Mouse (Mus musculus): ENCODE measurements around the gene Sh3bgrl3.

The Sh3bgrl3 gene

GRCm38 (mm10) chr4:134112403-134112802 lies 16.2 kb downstream of the Sh3bgrl3 start:
- no peak for DNase-seq (ENCODE audit: low spot score in 2 of 2)

DNA sequence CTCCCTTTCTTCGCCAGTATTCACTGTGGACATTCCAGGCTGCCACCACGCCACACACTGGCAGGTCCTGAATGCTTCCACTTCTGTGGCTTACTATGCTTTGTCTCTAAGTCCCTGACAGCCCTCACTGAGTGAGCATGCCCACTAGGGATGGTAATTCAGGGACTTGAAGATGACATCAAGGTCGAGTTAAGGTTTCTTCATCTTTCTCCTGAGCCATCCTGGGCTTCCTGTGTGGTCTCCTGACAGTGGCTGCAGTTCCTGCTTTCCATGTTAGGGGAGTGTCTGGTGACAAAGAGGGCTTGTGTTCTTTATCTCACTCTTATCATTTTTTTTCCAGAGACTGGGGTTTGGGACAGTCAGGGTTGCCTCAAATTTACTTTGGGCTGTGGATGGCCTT lies 17.9 kb downstream of the Sh3bgrl3 start:
- DNase-seq (ENCODE audit: low spot score in 2 of 2) = no peak

DNA sequence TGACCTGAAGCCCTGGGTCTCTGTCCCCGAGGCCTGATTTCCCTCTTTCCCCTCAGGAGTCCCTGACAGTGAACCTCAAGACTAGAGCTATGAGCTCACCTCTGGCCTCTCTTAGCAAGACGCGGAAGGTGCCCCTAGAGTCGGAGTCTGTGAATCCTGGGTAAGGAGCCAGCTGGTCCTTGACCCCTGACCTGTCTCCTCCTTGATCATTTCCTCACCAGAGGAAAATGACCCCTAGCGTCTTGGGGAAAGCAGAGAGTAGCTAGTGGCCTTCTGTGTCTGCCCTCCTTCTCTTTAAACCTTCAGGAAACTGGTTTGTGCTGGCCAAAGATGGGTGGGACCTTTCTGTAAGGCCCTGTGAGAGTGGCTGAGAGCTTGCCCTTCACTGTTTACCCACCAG lies 20.4 kb downstream of the Sh3bgrl3 start:
- DNase-seq (ENCODE audit: low spot score in 2 of 2) = no peak

- DNase-seq (ENCODE audit: low spot score in 2 of 2) = no peak
These were observed 20.9 kb downstream of the Sh3bgrl3 start for GRCm38 (mm10) chr4:134107730-134108129.

- no peak for DNase-seq (ENCODE audit: low spot score in 2 of 2)
These were observed 22.5 kb downstream of the Sh3bgrl3 start for GRCm38 (mm10) chr4:134106105-134106504.

- DNase-seq (ENCODE audit: low spot score in 2 of 2) = no peak
These were observed 25.9 kb downstream of the Sh3bgrl3 start for GRCm38 (mm10) chr4:134102742-134103119.

- peak; percentile 79 to 82 for DNase-seq (ENCODE audit: low spot score in 2 of 2)
These were observed 26.4 kb downstream of the Sh3bgrl3 start, which contains the start of gene Ubxn11 for GRCm38 (mm10) chr4:134101979-134102741. Gene Ubxn11 (plus strand): TSS chr4:134102570.

DNA sequence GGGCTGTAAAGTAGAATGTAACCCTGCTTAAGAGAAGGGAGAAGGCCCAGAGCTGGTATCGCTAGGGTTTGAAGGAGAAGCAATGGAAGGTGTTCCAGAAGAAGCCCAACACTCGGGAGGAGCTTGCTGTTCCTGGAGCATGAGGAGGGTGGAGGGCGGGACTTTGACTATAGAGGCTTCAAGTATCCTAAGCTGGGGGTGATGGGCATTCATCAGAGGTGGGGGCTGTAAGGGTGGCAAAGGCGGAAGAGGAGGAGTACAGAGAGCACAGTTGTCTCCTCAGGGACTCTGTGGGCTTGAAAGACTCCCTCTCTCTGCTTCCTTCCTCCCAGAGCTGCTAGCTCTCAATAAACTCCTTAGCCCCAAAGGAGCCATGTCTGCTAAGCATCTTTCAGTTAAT lies 28.3 kb downstream of the Sh3bgrl3 start:
- no peak for DNase-seq (ENCODE audit: low spot score in 2 of 2)

DNA sequence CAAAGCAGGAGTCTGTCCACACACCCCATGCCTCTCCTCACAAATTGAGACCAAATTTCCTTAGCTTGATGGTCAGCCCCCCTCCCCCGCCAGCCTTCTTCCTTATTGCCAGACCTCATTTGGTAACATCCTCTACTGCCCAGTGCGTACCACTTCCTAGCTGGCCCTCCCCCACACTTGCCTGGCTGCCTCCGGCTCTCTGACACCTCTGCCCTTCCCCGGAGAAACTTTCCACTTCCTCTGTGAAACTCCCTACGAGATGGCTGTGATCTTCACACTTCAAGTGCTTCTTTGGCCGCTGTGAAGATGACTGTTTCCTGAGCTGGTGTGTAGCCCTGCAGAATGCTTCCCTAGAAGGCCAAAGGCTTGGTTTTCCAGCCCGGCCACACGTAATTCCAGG lies 30.0 kb downstream of the Sh3bgrl3 start:
- DNase-seq (ENCODE audit: low spot score in 2 of 2) = peak; percentile 78 to 82

DNA sequence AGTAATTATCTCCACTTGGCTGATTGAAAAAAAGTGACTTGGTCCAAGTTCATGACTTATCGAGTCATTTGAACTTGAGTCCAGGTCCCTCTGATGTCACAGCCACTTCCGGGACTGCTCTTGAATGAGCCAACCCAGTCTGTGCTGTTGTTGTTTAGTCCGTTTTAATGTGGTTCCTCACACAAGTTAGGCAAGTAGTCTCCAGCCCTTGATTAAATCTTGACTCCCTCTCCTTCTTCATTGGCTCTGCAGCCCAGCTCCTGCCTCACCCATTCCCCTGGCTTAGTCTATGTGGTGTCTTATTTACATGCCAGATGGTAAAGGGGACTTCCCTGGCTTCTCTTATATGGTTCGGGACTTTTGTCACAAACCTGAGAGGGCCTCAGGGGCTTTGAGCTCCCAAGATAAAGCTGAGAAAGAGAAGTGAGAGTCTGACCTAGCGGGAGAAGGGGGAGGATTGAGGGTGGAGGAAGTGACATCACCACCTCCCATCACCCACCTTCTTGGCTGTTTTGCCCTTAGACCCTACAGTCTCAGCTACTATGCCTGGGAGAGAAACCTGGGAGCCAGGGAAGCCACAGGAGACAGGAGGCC lies 31.5 kb downstream of the Sh3bgrl3 start:
- no peak for DNase-seq (ENCODE audit: low spot score in 2 of 2)

- DNase-seq (ENCODE audit: low spot score in 2 of 2) = no peak
These were observed 32.5 kb downstream of the Sh3bgrl3 start for GRCm38 (mm10) chr4:134096120-134096519.

- peak; percentile 77 to 80 for DNase-seq (ENCODE audit: low spot score in 2 of 2)
These were observed 33.6 kb downstream of the Sh3bgrl3 start, which contains the start of gene Cd52 for GRCm38 (mm10) chr4:134094923-134095547. Gene Cd52 (minus strand): TSS chr4:134095082.

DNA sequence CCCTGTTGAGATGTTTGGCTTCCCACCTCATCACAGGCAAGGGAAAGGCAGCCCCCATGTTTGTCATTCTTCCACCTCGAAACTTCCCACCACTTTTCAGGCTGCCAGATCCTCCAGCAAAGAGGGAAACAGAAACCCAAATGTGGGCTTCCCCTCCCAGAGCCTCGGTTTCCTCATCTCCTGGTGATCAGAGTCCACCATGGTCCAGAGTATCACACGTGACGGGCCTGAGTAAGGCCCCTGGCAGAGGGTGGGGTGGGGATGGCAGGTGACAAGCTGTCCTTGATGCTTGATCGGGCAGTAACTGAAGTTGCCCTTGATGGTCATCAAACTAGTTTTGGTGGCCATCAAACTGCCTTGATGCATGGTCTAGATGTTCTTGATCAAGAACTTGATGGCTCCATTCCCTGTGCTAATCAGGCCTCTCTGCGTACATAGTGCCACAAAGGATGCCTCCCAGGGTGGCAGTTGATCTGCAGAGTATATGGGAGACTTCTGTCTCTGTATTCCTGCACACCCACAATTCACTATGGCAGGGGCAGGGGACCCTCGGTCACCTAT lies 34.5 kb downstream of the Sh3bgrl3 start:
- DNase-seq (ENCODE audit: low spot score in 2 of 2) = no peak

DNA sequence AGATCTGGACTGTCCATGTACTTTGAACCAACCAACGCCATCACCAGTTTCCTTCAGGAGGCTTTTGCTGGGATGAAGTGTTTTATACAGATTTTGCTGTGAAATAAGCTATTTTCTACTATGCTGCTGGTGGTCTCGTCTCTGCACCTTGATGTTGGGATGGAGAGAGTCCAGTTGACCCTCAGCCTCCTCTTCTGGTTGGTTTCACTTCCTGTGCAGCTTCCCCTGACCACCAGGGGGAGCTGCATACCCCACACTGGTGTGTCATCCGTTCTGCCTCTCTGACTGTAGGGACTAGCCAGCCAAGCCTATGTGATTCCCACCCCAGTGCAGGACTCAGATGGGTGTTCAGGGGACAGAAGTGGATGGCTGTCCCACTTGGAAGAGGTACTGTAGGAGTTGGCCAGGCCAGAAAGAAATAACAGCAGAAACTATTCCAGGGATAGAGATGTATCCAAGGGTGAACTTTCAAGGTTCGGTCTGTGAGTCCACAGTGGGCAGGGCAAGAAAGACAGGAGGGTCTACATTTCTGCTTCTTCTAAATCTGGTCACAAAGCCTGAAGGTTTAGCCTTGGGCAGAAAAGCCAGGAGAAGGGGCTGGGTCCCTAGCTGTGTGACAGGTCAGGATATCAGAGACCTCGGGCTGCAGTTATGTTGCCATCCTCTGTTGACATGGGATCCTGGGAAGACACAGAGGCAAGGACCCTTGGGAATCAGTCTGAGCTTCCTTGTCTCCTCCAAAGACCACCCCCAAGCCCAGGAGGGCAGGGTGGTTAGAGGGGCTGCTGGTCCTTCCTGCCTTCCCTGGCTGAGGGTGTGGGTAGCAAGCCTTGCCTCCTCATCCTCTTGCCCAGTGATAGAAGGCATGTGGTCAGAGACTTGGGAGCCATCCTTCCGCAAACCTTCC lies 36.0 kb downstream of the Sh3bgrl3 start:
- peak; percentile 60 to 87 for DNase-seq (ENCODE audit: low spot score in 2 of 2)

DNA sequence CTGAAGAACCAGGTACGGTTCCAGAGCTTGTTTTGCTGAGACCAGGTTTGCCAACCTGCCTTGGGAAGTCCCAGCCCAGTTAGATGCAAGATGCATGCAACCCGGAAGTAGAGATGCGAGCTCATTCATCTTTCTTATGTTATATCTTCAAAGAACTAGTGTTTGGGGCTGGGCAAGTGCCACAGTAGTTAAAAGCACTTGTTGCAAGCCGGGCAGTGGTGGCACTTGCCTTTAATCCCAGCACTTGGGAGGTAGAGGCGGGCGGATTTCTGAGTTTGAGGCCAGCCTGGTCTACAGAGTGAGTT lies 37.4 kb downstream of the Sh3bgrl3 start:
- no peak for DNase-seq (ENCODE audit: low spot score in 2 of 2)

GRCm38 (mm10) chr4:134090521-134091224 lies 37.9 kb downstream of the Sh3bgrl3 start:
- no peak for DNase-seq (ENCODE audit: low spot score in 2 of 2)

DNA sequence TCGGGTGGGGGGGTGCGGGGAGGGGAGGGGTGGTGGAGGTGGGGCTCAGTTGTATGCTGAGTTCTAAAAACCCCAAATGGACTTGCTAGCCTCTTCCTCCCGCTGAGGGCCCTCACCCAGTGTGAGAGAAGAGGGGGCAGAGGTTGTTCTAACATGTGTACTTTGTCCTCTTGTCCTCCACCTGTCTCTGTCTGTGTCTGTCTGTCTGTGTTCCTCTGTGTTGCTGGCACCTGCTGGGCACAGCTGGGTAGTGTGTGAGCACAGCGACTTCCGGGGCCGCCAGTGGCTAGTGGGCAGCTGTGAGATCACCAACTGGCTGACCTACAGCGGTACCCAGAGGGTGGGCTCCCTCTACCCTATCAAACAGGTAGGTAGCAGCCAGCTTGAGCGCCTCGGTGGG lies 39.6 kb downstream of the Sh3bgrl3 start:
- no peak for DNase-seq (ENCODE audit: low spot score in 2 of 2)

- peak in 1 of 2 experiments; percentile 60 for DNase-seq (ENCODE audit: low spot score in 2 of 2)
These were observed 41.2 kb downstream of the Sh3bgrl3 start for GRCm38 (mm10) chr4:134087412-134087811.

GRCm38 (mm10) chr4:134084999-134085398 lies 43.6 kb downstream of the Sh3bgrl3 start:
- DNase-seq (ENCODE audit: low spot score in 2 of 2) = no peak

- DNase-seq (ENCODE audit: low spot score in 2 of 2) = no peak
These were observed 46.1 kb downstream of the Sh3bgrl3 start for GRCm38 (mm10) chr4:134082460-134082859.

Measured in thymus, postnatal 10 days (tissue).